9 mouse cellular contexts compared by ENCODE assay signal in genomic region chr2:172329179-172329578, GRCm38 (mm10). TPM values are rescaled to one million over a fixed set of nuclear protein-coding genes. Genes with fewer than 3 reads are reported as not detected.
DNase-seq lines count a peak whose midpoint lies in the region; ATAC-seq lines count a peak whose summit lies in the region.
"Had no signal": no experiment of that assay in that cellular context is flagged by ENCODE, and none has a peak within 500 bp of the region (broad histone marks: within the 10 kb centered on the region; RNA-seq: fewer than 3 reads in every experiment).

No protein-coding gene starts in this region.

- no peak overlapping the region for H3K9ac ChIP-seq in kidney, embryonic 16.5 days (replicated peaks; ENCODE audit: low read length)
- no peak overlapping the region for H3K9ac ChIP-seq in kidney, embryonic 15.5 days

- no peak overlapping the region for H3K27ac ChIP-seq in kidney, embryonic 16.5 days (ENCODE audit: low read length)
- no peak overlapping the region for H3K27ac ChIP-seq in kidney, embryonic 15.5 days

- whole genome bisulfite sequencing in kidney, embryonic 16.5 days, result 5% methylated on average over 13 of the region's 13 CpGs
- 6% methylated on average over 13 of the region's 13 CpGs for WGBS in kidney, embryonic 15.5 days

- intact Hi-C loops in left cerebral cortex, postnatal 4 days (cut with DNase I), result loop anchor here (2.0 kb wide), 1 partner anchor 102 kb away; no protein-coding TSS in a partner anchor

- H3K36me3 ChIP-seq in kidney, embryonic 16.5 days (ENCODE audit: insufficient read depth, low read length), result no peaks in the 10 kb centered on the region
- H3K36me3 ChIP-seq in kidney, embryonic 15.5 days, result no peaks in the 10 kb centered on the region

- 0 out of 2 replicates have a peak, but pooled peaks cover 3% of the 10 kb centered on the region for H3K9me3 ChIP-seq in kidney, embryonic 16.5 days (ENCODE audit: low read length)
- no peaks in the 10 kb centered on the region for H3K9me3 ChIP-seq in kidney, embryonic 15.5 days (replicated peaks)

- H3K4me2 ChIP-seq in kidney, embryonic 16.5 days (replicated peaks; ENCODE audit: low read depth, low read length), result no peak overlapping the region
- H3K4me2 ChIP-seq in kidney, embryonic 15.5 days, result no peak overlapping the region

- DNase-seq in adrenal gland, adult (ENCODE audit: inconsistent age in 2 of 2, low spot score in 1 of 2), result peak; percentile 66 to 89
- peak; percentile 85 for DNase-seq in embryo, embryonic 10.5 days (ENCODE audit: low spot score)
- peak; percentile 72 for DNase-seq in heart, postnatal 4 days
- peak; percentile 83 for DNase-seq in left cerebral cortex, postnatal 4 days
- peak; percentile 20 for DNase-seq in naive thymus-derived CD4-positive, alpha-beta T cell, adult 2 months (ENCODE audit: low read depth)
- DNase-seq in spleen, adult 18-20 months, result no peak

- no peaks in the 10 kb centered on the region for H3K4me1 ChIP-seq in kidney, embryonic 16.5 days (ENCODE audit: insufficient read depth, low read length)
- H3K4me1 ChIP-seq in kidney, embryonic 15.5 days, result no peaks in the 10 kb centered on the region

- no peak overlapping the region for H3K4me3 ChIP-seq in kidney, embryonic 16.5 days (ENCODE audit: low read length)
- no peak overlapping the region for H3K4me3 ChIP-seq in kidney, embryonic 15.5 days (replicated peaks)
- H3K4me3 ChIP-seq: myocyte had no signal

- peaks cover 4% of the 10 kb centered on the region; the same call in 1 of the 2 replicates for H3K27me3 ChIP-seq in kidney, embryonic 16.5 days (ENCODE audit: insufficient read depth, low read length)
- H3K27me3 ChIP-seq in kidney, embryonic 15.5 days, result peaks cover 32% of the 10 kb centered on the region

- peak; percentile 61; the same call in 1 of the 2 replicates for ATAC-seq in kidney, embryonic 16.5 days (ENCODE audit: low FRiP score, low TSS enrichment)
- ATAC-seq in kidney, embryonic 15.5 days (replicated peaks; ENCODE audit: low FRiP score), result no peak

RNA-seq across cellular contexts. Expression of gene Fam210b, which starts 16.2 kb away (rescaled TPM):
- polyA plus RNA-seq in kidney, embryonic 16.5 days (2015; fragmentation: Nextera tagmentation; extraction: Ambion mirVana), result 12.0 and 12.8 TPM in 2 replicates
- polyA plus RNA-seq in kidney, embryonic 15.5 days (2015; fragmentation: Nextera tagmentation; extraction: Ambion mirVana), result 10.4 and 11.9 TPM in 2 replicates
- 1 to 10 TPM; 7.3 to 8.1 TPM for total RNA-seq in heart, postnatal 4 days (2021)
- total RNA-seq in left cerebral cortex, postnatal 4 days (2021), result 10 to 100 TPM; 20.7 to 22.8 TPM

RNA-seq across cellular contexts. Expression of gene Aurka, which starts 41.2 kb away (rescaled TPM):
- 112 and 117 TPM in 2 replicates for polyA plus RNA-seq in kidney, embryonic 16.5 days (2015; fragmentation: Nextera tagmentation; extraction: Ambion mirVana)
- 112 TPM in 2 replicates for polyA plus RNA-seq in kidney, embryonic 15.5 days (2015; fragmentation: Nextera tagmentation; extraction: Ambion mirVana)
- 10 to 100 TPM; 38.5 to 44.6 TPM for total RNA-seq in heart, postnatal 4 days (2021)
- total RNA-seq in left cerebral cortex, postnatal 4 days (2021), result 1 to 10 TPM; 4.7 to 6.8 TPM

RNA-seq across cellular contexts. Expression of gene Cstf1, which starts 41.3 kb away (rescaled TPM):
- polyA plus RNA-seq in kidney, embryonic 16.5 days (2015; fragmentation: Nextera tagmentation; extraction: Ambion mirVana), result 36.6 and 38.3 TPM in 2 replicates
- 40.3 and 42.7 TPM in 2 replicates for polyA plus RNA-seq in kidney, embryonic 15.5 days (2015; fragmentation: Nextera tagmentation; extraction: Ambion mirVana)
- total RNA-seq in heart, postnatal 4 days (2021), result 10 to 100 TPM; 29.8 to 31.4 TPM
- 10 to 100 TPM; 26.5 to 29.8 TPM for total RNA-seq in left cerebral cortex, postnatal 4 days (2021)

Comparison
In these comparisons a context has a peak if more than half of its experiments do, and no peak if none do; other contexts are left out.
1. DNase-seq: peak in adrenal gland, adult (2 of 2), embryo, embryonic 10.5 days (single experiment), heart, postnatal 4 days (single experiment), left cerebral cortex, postnatal 4 days (single experiment) and naive thymus-derived CD4-positive, alpha-beta T cell, adult 2 months (single experiment); none in spleen, adult 18-20 months (0 of 2).
2. RNA of gene Aurka, which starts 41.2 kb away (total RNA-seq): 38.5 to 44.6 TPM in heart, postnatal 4 days; 4.7 to 6.8 TPM in left cerebral cortex, postnatal 4 days; every median in the first group is over 4 times any median in the second.